Mouse (Mus musculus): ENCODE measurements around the gene Orm1. TPM values are rescaled to one million over a fixed set of nuclear protein-coding genes. Genes with fewer than 3 reads are reported as not detected.

Gene Orm1
- total RNA-seq, 4 experiments from 2014 or later: not detected

- DNase-seq (ENCODE audit: low spot score in 2 of 2): no peak
Observed at GRCm38 (mm10) chr4:63355877-63356665, 11.7 kb downstream of the Orm1 start, which contains the start of gene Orm3. Gene Orm3 (plus strand): TSS chr4:63356162.

- DNase-seq (ENCODE audit: low spot score in 2 of 2): no peak
Observed at GRCm38 (mm10) chr4:63356981-63357570, 12.7 kb downstream of the Orm1 start.

GRCm38 (mm10) chr4:63359861-63360260 lies 15.5 kb downstream of the Orm1 start:
- no peak for DNase-seq (ENCODE audit: low spot score in 2 of 2)

DNA sequence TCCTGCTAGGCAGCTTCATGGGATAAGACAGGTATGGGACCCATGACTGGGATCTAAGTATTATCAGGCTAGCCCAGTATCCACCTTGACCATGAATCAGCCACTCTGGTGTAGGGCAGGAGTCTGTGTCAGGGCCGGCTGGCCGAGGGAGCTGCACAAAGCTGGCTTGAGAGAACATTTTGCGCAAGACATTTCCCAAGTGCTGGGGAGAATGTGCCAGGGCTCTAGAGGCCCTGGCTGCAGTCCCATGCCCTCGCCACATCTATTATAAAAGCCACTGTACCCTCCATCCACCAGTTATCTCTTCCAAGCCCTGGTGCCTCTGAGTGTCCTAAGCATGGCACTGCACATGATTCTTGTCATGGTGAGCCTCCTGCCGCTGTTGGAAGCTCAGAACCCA lies 17.8 kb downstream of the Orm1 start, which contains the start of gene Orm2:
TSS of gene Orm2 (plus strand) at position 300 of the 400 bp plus-strand sequence.
- DNase-seq (ENCODE audit: low spot score in 2 of 2): no peak

- DNase-seq (ENCODE audit: low spot score in 2 of 2): peak; percentile 62 to 95
Observed at GRCm38 (mm10) chr4:63368577-63368976, 24.2 kb downstream of the Orm1 start.

DNA sequence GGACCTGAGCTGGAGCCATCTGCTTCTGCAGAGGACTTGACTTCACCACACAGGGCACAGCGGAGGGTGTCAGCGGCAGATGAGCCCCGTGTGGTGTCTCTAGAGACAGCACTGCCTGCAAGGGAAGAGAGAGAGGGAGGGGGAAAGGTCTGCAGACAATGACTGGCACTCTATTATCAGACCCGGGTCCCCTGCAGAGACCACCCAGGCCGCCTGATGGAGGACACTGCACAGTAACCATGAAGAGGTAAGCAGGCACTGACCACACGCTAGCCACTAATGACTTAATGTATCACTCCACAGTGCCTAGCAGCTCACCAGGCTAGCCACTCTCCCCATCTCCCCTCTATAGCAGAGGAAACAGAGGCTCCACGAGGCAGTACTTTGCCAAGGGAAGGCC lies 26.5 kb downstream of the Orm1 start:
- no peak for DNase-seq (ENCODE audit: low spot score in 2 of 2)

- DNase-seq (ENCODE audit: low spot score in 2 of 2): no peak
Observed at GRCm38 (mm10) chr4:63371890-63372289, 27.5 kb downstream of the Orm1 start.

GRCm38 (mm10) chr4:63373404-63373803 lies 29.0 kb downstream of the Orm1 start:
- no peak for DNase-seq (ENCODE audit: low spot score in 2 of 2)

GRCm38 (mm10) chr4:63374331-63374730 lies 30.0 kb downstream of the Orm1 start:
- DNase-seq (ENCODE audit: low spot score in 2 of 2): no peak

DNA sequence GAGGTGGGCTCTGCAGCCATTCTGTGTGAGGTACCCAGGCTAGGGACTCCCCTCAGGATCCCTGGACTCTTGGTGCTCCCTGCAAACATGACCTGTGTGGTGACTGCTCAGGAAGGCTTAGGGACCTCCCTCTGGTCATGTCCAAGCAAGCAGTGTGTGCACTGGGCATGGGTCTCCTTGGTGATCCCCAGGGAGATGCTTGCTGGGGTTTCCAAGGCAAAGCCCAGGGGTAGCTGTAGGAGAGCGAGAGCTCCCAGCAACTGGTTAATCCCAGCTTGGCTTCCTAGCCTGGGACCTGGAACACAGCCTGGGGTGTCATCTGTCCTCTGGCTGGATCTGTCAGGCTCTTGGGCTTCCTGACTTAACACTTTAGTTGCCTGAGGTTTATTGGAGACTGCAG lies 31.0 kb downstream of the Orm1 start:
- DNase-seq (ENCODE audit: low spot score in 2 of 2): no peak

DNA sequence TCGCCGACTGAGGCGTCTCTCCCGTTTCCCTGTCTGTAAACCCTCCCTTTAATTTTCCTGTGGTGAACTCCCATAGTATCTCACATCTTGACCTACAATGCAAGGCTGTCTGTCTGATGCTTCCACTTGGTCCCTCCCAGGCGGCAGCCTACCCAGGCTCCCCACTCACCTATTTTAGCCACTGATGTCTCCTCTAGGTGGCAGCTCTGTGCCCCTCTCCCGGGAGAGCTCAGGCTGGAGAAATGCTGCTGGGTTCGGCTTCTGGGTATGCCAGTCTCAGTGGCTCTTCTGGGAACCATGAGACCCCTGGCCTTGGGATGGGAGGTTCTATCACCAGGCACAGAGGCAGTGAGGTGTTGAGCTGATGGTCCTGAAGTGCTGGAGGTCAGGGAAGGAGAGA lies 33.1 kb downstream of the Orm1 start:
- no peak for DNase-seq (ENCODE audit: low spot score in 2 of 2)

DNA sequence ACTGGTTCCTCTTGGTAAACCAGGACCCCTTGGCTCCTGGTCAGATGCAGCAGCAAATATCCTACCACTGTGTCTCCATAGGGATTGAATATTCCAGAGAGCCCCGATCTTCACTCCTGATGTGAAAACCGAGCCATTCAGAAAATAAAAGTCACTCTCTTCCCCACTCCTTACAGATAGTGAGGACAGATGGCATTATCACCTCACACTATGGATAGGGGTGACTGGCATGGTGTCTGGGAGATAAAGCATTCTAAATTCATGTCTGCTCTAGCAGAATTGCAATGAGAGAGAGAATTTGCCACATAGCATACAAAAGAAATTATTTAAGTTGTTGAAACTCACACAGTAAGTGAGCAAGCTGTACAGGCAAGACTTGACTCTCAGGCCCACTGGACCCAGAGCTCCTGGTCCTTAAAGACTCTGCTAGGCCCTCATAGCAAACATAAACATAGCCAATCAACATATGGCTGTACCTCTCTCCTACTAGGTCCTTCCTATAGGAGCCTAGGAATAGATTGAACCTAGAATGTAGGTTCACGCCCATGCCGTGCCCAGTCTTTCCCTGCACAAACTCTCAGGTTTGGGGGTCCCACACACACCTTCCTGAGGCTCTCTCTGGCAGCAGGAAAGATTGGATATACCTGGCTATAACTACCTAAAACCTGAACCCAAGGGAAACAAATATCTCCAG lies 38.5 kb downstream of the Orm1 start:
- no peak for DNase-seq (ENCODE audit: low spot score in 2 of 2)

DNA sequence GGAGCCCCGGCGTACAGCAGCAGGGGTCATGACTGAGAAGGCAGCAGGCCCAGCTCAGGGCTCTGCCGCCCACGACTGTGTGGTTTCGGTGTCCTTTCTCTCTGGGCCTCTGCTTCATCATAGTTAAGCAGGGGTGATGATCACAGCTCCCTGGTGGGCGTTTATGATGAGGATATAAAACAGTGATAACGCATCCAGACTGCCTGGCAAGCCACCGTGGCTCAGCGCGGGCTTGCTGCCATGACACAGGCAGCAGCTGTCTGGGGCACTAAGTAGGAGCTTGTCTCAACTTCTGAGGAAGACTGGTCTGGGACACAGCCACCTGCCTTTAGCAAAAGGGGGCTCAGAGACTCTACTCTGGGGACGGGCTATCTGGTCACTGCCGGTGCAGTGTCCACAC lies 39.1 kb downstream of the Orm1 start:
- no peak for DNase-seq (ENCODE audit: low spot score in 2 of 2)

GRCm38 (mm10) chr4:63384262-63384661 lies 39.9 kb downstream of the Orm1 start:
- no peak for DNase-seq (ENCODE audit: low spot score in 2 of 2)

DNA sequence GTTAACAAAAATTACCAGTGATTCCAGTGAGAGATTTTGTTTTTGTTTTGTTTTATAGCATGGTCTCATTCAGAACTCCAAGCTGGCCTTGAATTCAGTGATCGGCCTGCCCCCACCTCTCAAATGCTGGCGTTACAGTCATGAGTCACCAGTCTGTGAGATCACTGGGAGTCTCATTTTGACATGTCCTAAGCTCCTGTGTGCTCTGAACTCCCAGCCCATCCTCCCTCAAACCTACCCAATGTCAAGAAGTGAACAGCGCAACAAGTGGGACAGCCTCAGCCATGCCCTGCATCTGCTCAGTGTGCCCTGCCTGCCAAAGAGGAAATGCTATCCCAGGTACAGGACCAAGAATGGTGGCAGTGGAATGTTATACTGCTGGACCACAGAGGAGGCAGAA lies 40.9 kb downstream of the Orm1 start:
- DNase-seq (ENCODE audit: low spot score in 2 of 2): no peak

GRCm38 (mm10) chr4:63385784-63386183 lies 41.4 kb downstream of the Orm1 start:
- DNase-seq (ENCODE audit: low spot score in 2 of 2): no peak

DNA sequence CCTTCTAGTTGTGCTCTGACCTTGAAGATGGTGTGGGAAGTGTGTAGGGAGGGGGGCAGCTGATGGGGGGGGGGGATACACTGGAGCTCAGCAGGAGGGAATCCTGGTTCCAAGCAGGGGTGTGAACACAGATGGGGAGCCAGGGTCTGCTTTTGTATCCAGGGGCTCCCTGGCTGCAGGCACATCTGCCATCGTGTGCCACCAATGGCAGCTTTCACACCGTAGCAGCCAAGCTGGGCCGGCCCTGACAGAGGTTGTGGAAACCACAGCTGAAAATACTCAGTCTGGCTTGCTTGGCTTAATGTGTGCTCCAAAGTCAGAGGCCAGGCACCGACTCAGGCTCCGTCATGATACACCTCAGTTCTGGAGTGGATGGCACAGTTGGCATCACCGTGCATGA lies 43.7 kb downstream of the Orm1 start:
- DNase-seq (ENCODE audit: low spot score in 2 of 2): no peak

GRCm38 (mm10) chr4:63389121-63389886 lies 44.9 kb downstream of the Orm1 start:
- no peak for DNase-seq (ENCODE audit: low spot score in 2 of 2)

DNA sequence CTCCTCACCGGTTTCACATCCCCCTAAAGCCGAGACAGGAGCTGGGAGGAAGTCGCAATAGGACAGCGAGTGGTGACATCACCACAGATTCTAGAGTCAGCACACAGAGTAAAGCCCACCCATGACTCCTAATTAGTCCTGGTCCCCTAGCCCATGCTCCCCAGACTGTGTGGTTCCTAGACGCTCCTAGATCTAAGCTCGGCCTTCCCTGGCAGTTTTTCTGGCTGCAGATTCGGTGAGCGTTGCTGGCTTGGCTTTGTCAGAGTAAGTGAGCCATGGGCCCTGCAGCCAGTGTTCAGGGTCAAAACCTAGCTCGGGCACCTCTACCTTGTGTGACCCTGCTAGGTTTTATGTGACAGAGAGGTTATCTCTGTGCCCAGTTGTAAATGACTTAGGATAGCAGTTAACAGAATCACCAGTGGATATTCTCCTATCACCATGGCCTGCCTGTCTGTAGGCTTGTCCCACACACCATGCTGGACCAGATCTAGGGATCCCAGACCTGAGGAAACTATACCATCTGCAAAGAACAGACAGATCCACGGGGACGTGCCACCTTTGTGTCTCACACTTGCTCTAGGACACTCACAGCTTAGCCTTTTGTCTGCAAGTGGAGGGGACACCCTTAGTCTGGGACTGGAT lies 45.6 kb downstream of the Orm1 start:
- DNase-seq (ENCODE audit: low spot score in 2 of 2): no peak

- DNase-seq (ENCODE audit: low spot score in 2 of 2): no peak
Observed at GRCm38 (mm10) chr4:63391322-63391721, 47.0 kb downstream of the Orm1 start.
